Mouse (Mus musculus) testis, adult 2 months (tissue): Measurements from ENCODE around the gene Slc34a1.

Experiments used
- CTCF ChIP-seq: fragments of 200-500 bp; IDR thresholded peaks from 2 replicates; pipeline ENCODE4 v1.5.1; 2012; ENCODE audit warnings: low read depth, mild to moderate bottlenecking, inconsistent platforms, low read length, moderate library complexity; ENCODE audit not compliant: control insufficient read depth, insufficient read depth, insufficient replicate concordance
- POLR2A ChIP-seq: fragments of 200-500 bp; IDR thresholded peaks from 2 replicates; pipeline ENCODE4 v1.6.1; 2012; ENCODE audit warnings: low read depth, mild to moderate bottlenecking, inconsistent platforms, low read length, moderate library complexity; ENCODE audit not compliant: control insufficient read depth

GRCm38 (mm10) chr13:55361974-55362452, 36.0 kb upstream of the Slc34a1 start:
- TF ChIP-seq CTCF (no peak), POLR2A (no peak; the same call in 1 of the 2 replicates)
